Mouse (Mus musculus): ENCODE results near the gene Mrpl47. TPM values are rescaled to one million over a fixed set of nuclear protein-coding genes. Genes with fewer than 3 reads are reported as not detected.

Mrpl47 gene
- polyA plus RNA-seq, 1 experiment from 2014 or later: 30.2 TPM

GRCm38 (mm10) chr3:32684631-32685030 is 52.8 kb downstream of the Mrpl47 start:
- Histone ChIP-seq H3K4me3 (no peak overlapping the region), H3K9me3 (no peaks in the 10 kb centered on the region), H3K4me1 (replicated peaks) (no peaks in the 10 kb centered on the region), H3K9ac (no peak overlapping the region), H3K27me3 (no peaks in the 10 kb centered on the region), H3K36me3 (no peaks in the 10 kb centered on the region), H3K4me2 (no peak overlapping the region), H3K27ac (replicated peaks) (no peak overlapping the region)
- no peak for ATAC-seq (ENCODE audit: low FRiP score, low read depth)
- 83% methylated on average over 3 of the region's 3 CpGs for WGBS

- Histone ChIP-seq H3K4me2 (no peak overlapping the region), H3K9me3 (no peaks in the 10 kb centered on the region), H3K27ac (replicated peaks) (no peak overlapping the region), H3K27me3 (no peaks in the 10 kb centered on the region), H3K4me1 (replicated peaks) (no peaks in the 10 kb centered on the region), H3K36me3 (no peaks in the 10 kb centered on the region), H3K9ac (no peak overlapping the region), H3K4me3 (no peak overlapping the region)
- no peak for ATAC-seq (ENCODE audit: low FRiP score, low read depth)
- WGBS: 83% methylated on average over 12 of the region's 12 CpGs
Observed at GRCm38 (mm10) chr3:32682910-32683531, 54.4 kb downstream of the Mrpl47 start.

GRCm38 (mm10) chr3:32676393-32676792 is 61.0 kb downstream of the Mrpl47 start:
- Histone ChIP-seq H3K9ac (no peak overlapping the region), H3K9me3 (no peaks in the 10 kb centered on the region), H3K4me2 (no peak overlapping the region), H3K4me1 (replicated peaks) (no peaks in the 10 kb centered on the region), H3K4me3 (no peak overlapping the region), H3K27me3 (no peaks in the 10 kb centered on the region), H3K36me3 (no peaks in the 10 kb centered on the region), H3K27ac (replicated peaks) (no peak overlapping the region)
- WGBS: 90% methylated on average over 6 of the region's 6 CpGs
- no peak for ATAC-seq (ENCODE audit: low FRiP score, low read depth)

Other genes with a start within 250 kb of the Mrpl47 start
- 0.21 TPM in 1 of 2 replicates, not detected in the other for gene Kcnmb3, start 245.4 kb downstream of the Mrpl47 start, polyA plus RNA-seq (2015; fragmentation: Nextera tagmentation; extraction: Ambion mirVana)
- gene Zfp639, start 227.3 kb downstream of the Mrpl47 start, polyA plus RNA-seq (2015; fragmentation: Nextera tagmentation; extraction: Ambion mirVana): 36.9 and 40.0 TPM in 2 replicates
- gene Mfn1, start 208.1 kb downstream of the Mrpl47 start, polyA plus RNA-seq (2015; fragmentation: Nextera tagmentation; extraction: Ambion mirVana): 36.4 and 45.0 TPM in 2 replicates
- gene Gnb4, start 121.0 kb downstream of the Mrpl47 start, polyA plus RNA-seq (2015; fragmentation: Nextera tagmentation; extraction: Ambion mirVana): 95.1 and 96.3 TPM in 2 replicates
- 63.2 and 68.9 TPM in 2 replicates for gene Actl6a, start 31.3 kb downstream of the Mrpl47 start, polyA plus RNA-seq (2015; fragmentation: Nextera tagmentation; extraction: Ambion mirVana)
- 311 and 334 TPM in 2 replicates for gene Ndufb5, start 615 bp downstream of the Mrpl47 start, polyA plus RNA-seq (2015; fragmentation: Nextera tagmentation; extraction: Ambion mirVana)
- 15.1 and 17.4 TPM in 2 replicates for gene Usp13, start 79.9 kb upstream of the Mrpl47 start, polyA plus RNA-seq (2015; fragmentation: Nextera tagmentation; extraction: Ambion mirVana)

Data from hindbrain, embryonic 15.5 days (tissue).